Mouse (Mus musculus) megakaryocyte-erythroid progenitor cell, adult 5-6 weeks (primary cell): Measurements from ENCODE around the gene Gm9747. TPM values are rescaled to one million over a fixed set of nuclear protein-coding genes. Genes with fewer than 3 reads are reported as not detected.

Source experiments
- ATAC-seq: replicated peaks from 2 replicates; pipeline ENCODE4 v1.8.0; 2016; ENCODE audit warnings: mild to moderate bottlenecking, inconsistent platforms; ENCODE audit not compliant: severe bottlenecking, poor library complexity, low FRiP score, low TSS enrichment
- total RNA-seq, 2 experiments: library from RNA; stranded (forward) in 1 of 2; stranded (reverse) in 1 of 2; fragments of 200-1000, 215-1000 nt in 1 of 2; fragments of >200 nt in 1 of 2; fragmentation: Nextera tagmentation in 1 of 2; gene quantifications; 2 replicates each; pipeline ENCODE4 v1.2.3; 2014 to 2017

The Gm9747 gene
- total RNA-seq (2014; fragmentation: Nextera tagmentation) (not detected in 2 replicates), total RNA-seq (2017) (not detected in 2 replicates)

GRCm38 (mm10) chr1:82232812-82233211, at the start of gene Gm9747:
Gene Gm9747 (plus strand): TSS chr1:82233112.
- no peak for ATAC-seq

- no peak for ATAC-seq
Measured at GRCm38 (mm10) chr1:82183913-82184442, 48.9 kb upstream of the Gm9747 start.

- ATAC-seq, result no peak
Measured at GRCm38 (mm10) chr1:82188549-82189231, 44.2 kb upstream of the Gm9747 start.

GRCm38 (mm10) chr1:82189516-82189915, 43.4 kb upstream of the Gm9747 start:
- ATAC-seq, result no peak

- ATAC-seq, result no peak
Measured at GRCm38 (mm10) chr1:82191579-82191978, 41.3 kb upstream of the Gm9747 start.

GRCm38 (mm10) chr1:82199918-82200317, 33.0 kb upstream of the Gm9747 start:
- ATAC-seq, result no peak

GRCm38 (mm10) chr1:82200636-82201035, 32.3 kb upstream of the Gm9747 start:
- no peak for ATAC-seq

- ATAC-seq, result no peak
Measured at GRCm38 (mm10) chr1:82207511-82207910, 25.4 kb upstream of the Gm9747 start.

GRCm38 (mm10) chr1:82220673-82221396, 12.1 kb upstream of the Gm9747 start:
- ATAC-seq, result no peak

- no peak for ATAC-seq
Measured at GRCm38 (mm10) chr1:82221462-82221861, 11.4 kb upstream of the Gm9747 start.

- no peak for ATAC-seq
Measured at GRCm38 (mm10) chr1:82223042-82223795, 9.7 kb upstream of the Gm9747 start.

GRCm38 (mm10) chr1:82228841-82229240, 4.1 kb upstream of the Gm9747 start:
- no peak for ATAC-seq

- no peak for ATAC-seq
Measured at GRCm38 (mm10) chr1:82234616-82235015, 1.7 kb downstream of the Gm9747 start.

- ATAC-seq, result no peak
Measured at GRCm38 (mm10) chr1:82235455-82236104, 2.7 kb downstream of the Gm9747 start.

- ATAC-seq, result no peak
Measured at GRCm38 (mm10) chr1:82238245-82238644, 5.3 kb downstream of the Gm9747 start.

- no peak for ATAC-seq
Measured at GRCm38 (mm10) chr1:82239409-82240201, 6.7 kb downstream of the Gm9747 start.

- no peak for ATAC-seq
Measured at GRCm38 (mm10) chr1:82243260-82243825, 10.4 kb downstream of the Gm9747 start.

GRCm38 (mm10) chr1:82245002-82245401, 12.1 kb downstream of the Gm9747 start:
- no peak for ATAC-seq
